Mouse (Mus musculus) midbrain, embryonic 14.5 days (tissue): Measurements from ENCODE around the gene Cnpy1. TPM values are rescaled to one million over a fixed set of nuclear protein-coding genes. Genes with fewer than 3 reads are reported as not detected.

Source experiments
- ATAC-seq: fragments of 200-750 bp; cut with Nextera tagmentation; 2 replicates; pipeline ENCODE4 v1.8.0; 2017; ENCODE audit warnings: moderate number of reproducible peaks, moderate library complexity; ENCODE audit not compliant: low FRiP score, low TSS enrichment
- DNase-seq: peaks from one replicate; pipeline ENCODE4 v3.0.0-alpha.2; 2015
- H3K27ac ChIP-seq: fragments of 300-500 bp; sonication (generic); replicated peaks from 2 replicates; pipeline ENCODE4 v1.5.1; 2014; ENCODE audit warnings: mild to moderate bottlenecking, low read depth, low read length, moderate library complexity
- H3K27me3 ChIP-seq: fragments of 300-500 bp; sonication (generic); 2 replicates; pipeline ENCODE4 v1.6.1; 2014; ENCODE audit warnings: low read length, control low read depth, mixed read lengths; ENCODE audit not compliant: control insufficient read depth, insufficient read depth
- H3K36me3 ChIP-seq: fragments of 300-500 bp; sonication (generic); 2 replicates; pipeline ENCODE4 v1.6.1; 2014; ENCODE audit warnings: low read length, control low read depth; ENCODE audit not compliant: control insufficient read depth, insufficient read depth
- H3K4me1 ChIP-seq: fragments of 300-500 bp; sonication (generic); 2 replicates; pipeline ENCODE4 v1.6.1; 2014; ENCODE audit warnings: mild to moderate bottlenecking, antibody characterized with exemption, low read length, control low read depth; ENCODE audit not compliant: control insufficient read depth, insufficient read depth
- H3K4me2 ChIP-seq: fragments of 300-500 bp; sonication (generic); 2 replicates; pipeline ENCODE4 v1.6.1; 2014; ENCODE audit warnings: mild to moderate bottlenecking, low read length, moderate library complexity
- H3K4me3 ChIP-seq: fragments of 300-500 bp; sonication (generic); replicated peaks from 2 replicates; pipeline ENCODE4 v1.5.1; 2014; ENCODE audit warnings: low read depth, low read length
- H3K9ac ChIP-seq: fragments of 300-500 bp; sonication (generic); replicated peaks from 2 replicates; pipeline ENCODE4 v1.6.1; 2014; ENCODE audit warnings: mild to moderate bottlenecking, low read length, moderate library complexity
- H3K9me3 ChIP-seq: fragments of 300-500 bp; sonication (generic); 2 replicates; pipeline ENCODE4 v1.6.1; 2016; ENCODE audit warnings: low read length, control low read depth, mixed read lengths; ENCODE audit not compliant: control insufficient read depth
- WGBS: fragments of 180-500 bp; shearing (Covaris S2); extraction: QIAGEN DNeasy Blood & Tissue Kit; methylation state at CpG from one replicate; pipeline ENCODE4 v1.1.7; 2014; 5-methylcytosine and 5-hydroxymethylcytosine counted together
- polyA plus RNA-seq: library from polyadenylated mRNA; unstranded; fragments of >200 nt; fragmentation: Nextera tagmentation; extraction: Ambion mirVana; gene quantifications from 2 replicates; pipeline ENCODE4 v1.2.1, GENCODE M21; 2014

The Cnpy1 gene
- polyA plus RNA-seq, 1 experiment from 2014 or later: 99.4 TPM

- peaks cover 7% of the 10 kb centered on the region; the same call in 1 of the 2 replicates for H3K4me1 ChIP-seq
- no peak for DNase-seq
Observed at GRCm38 (mm10) chr5:28191201-28192098, 54.2 kb downstream of the Cnpy1 start.

DNA sequence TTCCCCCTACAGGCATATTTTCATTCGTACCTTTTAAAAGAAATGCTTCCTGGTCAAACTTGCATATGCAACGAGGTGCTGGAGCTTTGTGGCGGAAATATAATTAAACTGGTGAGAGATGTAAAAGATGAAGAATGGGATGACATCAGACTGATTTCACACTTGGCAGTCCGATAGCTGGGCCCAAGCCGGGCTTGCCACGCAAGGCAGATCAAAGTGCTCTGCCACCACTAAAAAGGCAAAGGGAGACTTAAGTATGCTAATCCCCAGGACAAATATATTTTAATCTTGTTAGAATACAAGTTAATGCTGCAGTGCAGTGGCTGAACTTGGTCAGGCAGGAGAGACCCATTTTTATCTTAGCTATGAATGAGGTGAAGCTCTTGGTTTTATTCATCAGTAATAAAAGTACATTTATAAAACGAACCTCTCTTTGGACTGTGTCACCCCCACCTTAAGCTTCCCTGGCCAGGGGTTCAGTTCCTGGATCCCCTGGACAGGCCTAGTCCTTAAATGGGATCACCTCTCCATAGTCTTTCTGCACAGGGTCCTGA lies 66.3 kb downstream of the Cnpy1 start:
- no peaks in the 10 kb centered on the region for H3K36me3 ChIP-seq
- DNase-seq: peak; percentile 74
- H3K27me3 ChIP-seq: peaks cover 18% of the 10 kb centered on the region; the same call in 1 of the 2 replicates
- 0 out of 2 replicates have a peak overlapping the region, but pooled peaks have one; percentile 3 for H3K4me2 ChIP-seq
- ATAC-seq: peak; percentile 31; the same call in 1 of the 2 replicates
- peaks cover 29% of the 10 kb centered on the region for H3K4me1 ChIP-seq
- WGBS: 2% methylated on average over 7 of the region's 7 CpGs
- no peaks in the 10 kb centered on the region for H3K9me3 ChIP-seq
- H3K27ac ChIP-seq: no peak overlapping the region
- H3K9ac ChIP-seq: no peak overlapping the region
- H3K4me3 ChIP-seq: no peak overlapping the region

More at GRCm38 (mm10) chr5:28191201-28192098, 54.2 kb downstream of the Cnpy1 start:
- no peaks in the 10 kb centered on the region for H3K36me3 ChIP-seq
- H3K27ac ChIP-seq: no peak overlapping the region
- ATAC-seq: peak; percentile 18; the same call in 1 of the 2 replicates
- H3K9ac ChIP-seq: no peak overlapping the region
- no peaks in the 10 kb centered on the region for H3K27me3 ChIP-seq
- H3K4me2 ChIP-seq: no peak overlapping the region
- no peak overlapping the region for H3K4me3 ChIP-seq
- WGBS: 9% methylated on average over 3 of the region's 3 CpGs
- no peaks in the 10 kb centered on the region for H3K9me3 ChIP-seq

- H3K4me1 ChIP-seq: peaks cover 39% of the 10 kb centered on the region
Observed at GRCm38 (mm10) chr5:28178322-28178721, 67.3 kb downstream of the Cnpy1 start.

GRCm38 (mm10) chr5:28176585-28176984 lies 69.0 kb downstream of the Cnpy1 start:
- ATAC-seq (peak; percentile 11; the same call in 1 of the 2 replicates), DNase-seq (peak; percentile 69)
- H3K4me1 ChIP-seq: peaks cover 46% of the 10 kb centered on the region
- no peak overlapping the region for H3K4me2 ChIP-seq
- H3K27ac ChIP-seq: peak overlapping the region; percentile 93
- no peak overlapping the region for H3K4me3 ChIP-seq
- peaks cover 40% of the 10 kb centered on the region for H3K27me3 ChIP-seq
- no peak overlapping the region for H3K9ac ChIP-seq
- H3K9me3 ChIP-seq: no peaks in the 10 kb centered on the region
- 7% methylated on average over 2 of the region's 2 CpGs for WGBS
- H3K36me3 ChIP-seq: peaks cover 10% of the 10 kb centered on the region; the same call in 1 of the 2 replicates

More at GRCm38 (mm10) chr5:28178322-28178721, 67.3 kb downstream of the Cnpy1 start:
- Histone ChIP-seq H3K9ac (no peak overlapping the region), H3K27ac (0 out of 2 replicates have a peak overlapping the region, but pooled peaks have one; percentile 20), H3K4me3 (no peak overlapping the region), H3K27me3 (peaks cover 28% of the 10 kb centered on the region), H3K4me2 (peak overlapping the region; percentile 21; the same call in 1 of the 2 replicates), H3K9me3 (no peaks in the 10 kb centered on the region), H3K36me3 (0 out of 2 replicates have a peak, but pooled peaks cover 2% of the 10 kb centered on the region)
- DNase-seq (no peak), ATAC-seq (no peak)
- WGBS: 21% methylated on average over 5 of the region's 5 CpGs

GRCm38 (mm10) chr5:28176023-28176422 lies 69.6 kb downstream of the Cnpy1 start:
- ATAC-seq (no peak), DNase-seq (no peak)
- Histone ChIP-seq H3K36me3 (peaks cover 12% of the 10 kb centered on the region), H3K9me3 (no peaks in the 10 kb centered on the region), H3K4me3 (no peak overlapping the region), H3K27me3 (peaks cover 39% of the 10 kb centered on the region), H3K9ac (peak overlapping the region; percentile 64; the same call in 1 of the 2 replicates), H3K4me2 (peak overlapping the region; percentile 79), H3K27ac (peak overlapping the region; percentile 93), H3K4me1 (peaks cover 46% of the 10 kb centered on the region)
- 9% methylated on average over 4 of the region's 4 CpGs for WGBS

DNA sequence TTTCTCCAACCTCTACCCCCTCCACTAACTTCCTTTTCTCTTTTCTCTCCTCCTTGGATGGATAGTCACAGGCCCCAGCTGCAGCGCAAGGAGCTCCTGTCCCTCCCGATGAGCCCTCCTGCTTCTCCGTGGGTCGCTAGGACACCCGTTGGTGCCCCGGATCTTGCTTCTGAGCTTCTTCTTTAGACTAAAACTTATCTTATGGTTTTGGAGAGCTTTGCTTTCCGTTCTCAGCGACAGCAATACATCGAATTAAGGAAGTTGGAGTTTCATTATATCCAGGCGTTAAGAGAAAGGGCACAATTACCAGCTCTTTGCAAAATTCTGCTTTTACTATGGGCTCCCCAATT lies 70.1 kb downstream of the Cnpy1 start:
- peaks cover 17% of the 10 kb centered on the region for H3K36me3 ChIP-seq
- WGBS: 7% methylated on average over 10 of the region's 10 CpGs
- peak overlapping the region; percentile 21 for H3K4me3 ChIP-seq
- H3K9ac ChIP-seq: peak overlapping the region; percentile 64
- H3K27ac ChIP-seq: peak overlapping the region; percentile 93
- H3K9me3 ChIP-seq: no peaks in the 10 kb centered on the region
- peaks cover 46% of the 10 kb centered on the region for H3K4me1 ChIP-seq
- DNase-seq: no peak
- no peak for ATAC-seq
- peak overlapping the region; percentile 79 for H3K4me2 ChIP-seq
- H3K27me3 ChIP-seq: peaks cover 44% of the 10 kb centered on the region

DNA sequence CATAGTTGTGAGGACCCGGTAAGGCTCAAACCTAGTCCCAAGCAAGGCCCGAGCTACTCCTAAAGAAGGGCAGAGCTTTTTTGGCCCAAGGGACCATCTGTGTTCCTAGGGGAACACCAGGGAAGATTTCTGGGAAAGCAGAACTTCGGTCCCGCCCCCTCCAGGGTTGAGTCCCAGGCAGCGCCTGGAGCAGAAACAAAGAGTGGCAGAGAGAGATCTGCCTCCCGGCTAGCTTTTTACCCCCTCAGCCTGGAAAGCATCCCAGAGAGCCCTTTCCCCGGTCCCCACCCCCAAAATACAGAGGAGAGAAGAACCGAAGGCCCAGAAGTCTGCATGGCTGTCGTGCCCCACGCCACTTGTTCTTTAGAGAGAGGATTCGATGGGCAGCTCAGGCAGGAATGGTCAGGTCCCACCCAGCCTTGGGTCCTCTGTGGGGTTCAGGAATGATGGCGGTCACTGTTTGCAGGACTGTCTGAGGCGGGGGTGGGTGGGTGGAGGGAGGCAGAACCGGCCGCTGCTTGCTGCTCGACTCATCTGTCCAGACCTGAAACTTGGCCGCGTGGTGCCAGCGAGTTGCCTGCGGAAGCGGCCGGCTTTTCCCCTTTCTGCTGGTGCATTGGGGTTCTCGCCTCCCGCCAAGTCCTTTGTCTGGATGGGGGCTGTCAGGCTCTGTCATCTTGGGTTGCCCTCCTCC lies 70.6 kb downstream of the Cnpy1 start:
- Histone ChIP-seq H3K4me2 (peak overlapping the region; percentile 79), H3K4me1 (peaks cover 41% of the 10 kb centered on the region), H3K4me3 (peak overlapping the region; percentile 21), H3K36me3 (peaks cover 20% of the 10 kb centered on the region), H3K9ac (peak overlapping the region; percentile 64), H3K9me3 (no peaks in the 10 kb centered on the region), H3K27ac (peak overlapping the region; percentile 93), H3K27me3 (peaks cover 44% of the 10 kb centered on the region)
- DNase-seq (peak; percentile 76), ATAC-seq (peak; percentile 24)
- WGBS: 3% methylated on average over 24 of the region's 24 CpGs

GRCm38 (mm10) chr5:28174086-28174485 lies 71.5 kb downstream of the Cnpy1 start:
- H3K4me3 ChIP-seq: peak overlapping the region; percentile 13; the same call in 1 of the 2 replicates
- DNase-seq: peak; percentile 60
- peaks cover 35% of the 10 kb centered on the region for H3K4me1 ChIP-seq
- H3K36me3 ChIP-seq: peaks cover 21% of the 10 kb centered on the region
- peak overlapping the region; percentile 48 for H3K9ac ChIP-seq
- peak overlapping the region; percentile 93 for H3K27ac ChIP-seq
- WGBS: 3% methylated on average over 9 of the region's 9 CpGs
- no peaks in the 10 kb centered on the region for H3K9me3 ChIP-seq
- peak overlapping the region; percentile 79 for H3K4me2 ChIP-seq
- ATAC-seq: no peak; the same call in 1 of the 2 replicates
- H3K27me3 ChIP-seq: peaks cover 46% of the 10 kb centered on the region
